ENCODE assay signal across 16 mouse cellular contexts in the genomic region with DNA sequence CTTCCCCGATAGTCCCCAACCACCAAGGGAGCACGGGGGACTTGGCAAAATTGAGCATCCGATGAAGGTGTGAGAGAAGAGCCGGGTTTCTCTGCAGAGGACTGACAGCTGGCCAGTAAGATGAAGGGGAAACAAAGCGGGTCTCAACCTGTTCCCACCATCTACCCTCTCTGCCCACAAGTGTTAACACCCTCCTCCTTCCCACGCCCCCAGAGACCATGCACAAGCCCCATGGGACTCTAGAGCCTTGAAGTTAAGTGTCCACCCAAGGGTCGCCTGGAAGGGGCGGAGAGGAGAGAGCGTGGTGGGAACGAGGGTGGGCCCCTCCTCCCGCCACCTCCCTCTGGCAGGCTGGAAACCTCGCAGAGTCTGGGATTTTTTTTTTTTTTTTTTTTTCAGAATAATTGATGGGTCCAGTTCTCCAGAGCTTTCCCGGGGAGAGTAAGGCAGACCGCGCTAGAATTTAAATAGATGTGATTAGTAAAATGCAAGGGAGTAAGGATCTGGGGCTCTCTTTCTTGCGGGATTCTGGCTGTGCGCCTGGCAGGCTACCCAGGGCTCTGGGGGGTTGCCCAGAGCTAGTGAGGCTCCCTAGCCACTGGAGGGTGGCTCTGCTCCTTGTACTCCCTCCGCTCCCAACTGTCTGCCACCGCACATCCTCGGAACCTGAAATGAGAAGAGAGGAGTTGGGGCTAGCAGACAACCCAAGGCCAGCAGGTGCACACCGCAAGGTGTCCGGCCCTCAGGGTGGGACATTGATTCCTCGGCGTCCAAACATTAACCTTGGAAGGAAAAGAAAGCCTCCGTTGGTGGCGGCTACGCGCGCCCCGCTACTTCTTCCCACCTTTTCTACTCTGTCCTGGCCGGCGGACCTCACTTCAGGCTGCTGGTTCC. TPM values are rescaled to one million over a fixed set of nuclear protein-coding genes. Genes with fewer than 3 reads are reported as not detected.
A peak's percentile ranks its signal among the peaks of the same experiment; 100 is the strongest.
DNase-seq lines count a peak whose midpoint lies in the region; ATAC-seq and TF ChIP-seq lines count a peak whose summit lies in the region.
"Had no signal": no experiment of that assay in that cellular context is flagged by ENCODE, and none has a peak within 500 bp of the region (broad histone marks: within the 10 kb centered on the region; RNA-seq: fewer than 3 reads in every experiment).

No protein-coding gene starts in this region.

- WGBS in forebrain, embryonic 12.5 days, result under 1% methylated on average over 32 of the region's 32 CpGs
- 2% methylated on average over 32 of the region's 32 CpGs for WGBS in hindbrain, postnatal 0 days
- WGBS in neural tube, embryonic 11.5 days, result under 1% methylated on average over 32 of the region's 32 CpGs
- under 1% methylated on average over 32 of the region's 32 CpGs for WGBS in intestine, postnatal 0 days

- H3K4me3 ChIP-seq in ES-E14 (ENCODE audit: insufficient read depth in 1 of 2, low read depth in 1 of 2, low read length in 2 of 2, poor library complexity in 1 of 2, severe bottlenecking in 1 of 2), result peak overlapping the region; percentile 39 to 41; a peak in 3 of 4 replicates
- no peak overlapping the region for H3K4me3 ChIP-seq in forebrain, embryonic 12.5 days (replicated peaks)
- H3K4me3 ChIP-seq in hindbrain, postnatal 0 days (ENCODE audit: low read length), result peak overlapping the region; percentile 18; the same call in 1 of the 2 replicates
- H3K4me3 ChIP-seq in neural tube, embryonic 11.5 days (ENCODE audit: low read depth, low read length), result peak overlapping the region; percentile 17; the same call in 1 of the 2 replicates
- no peak overlapping the region for H3K4me3 ChIP-seq in intestine, postnatal 0 days (ENCODE audit: low read depth, low read length)
- H3K4me3 ChIP-seq: erythroblast, embryonic 14.5 days; megakaryocyte, embryonic 14.5 days had no signal

- no peak overlapping the region for H3K27ac ChIP-seq in ES-E14 (ENCODE audit: insufficient read depth, low read depth, low read length, poor library complexity, severe bottlenecking)
- H3K27ac ChIP-seq in forebrain, embryonic 12.5 days, result no peak overlapping the region
- no peak overlapping the region for H3K27ac ChIP-seq in hindbrain, postnatal 0 days
- peak overlapping the region; percentile 30 for H3K27ac ChIP-seq in neural tube, embryonic 11.5 days (ENCODE audit: low read depth, low read length)
- no peak overlapping the region for H3K27ac ChIP-seq in intestine, postnatal 0 days (ENCODE audit: low read depth, low read length)
- H3K27ac ChIP-seq: kidney, postnatal 0 days; liver, embryonic 14.5 days had no signal

- no peak overlapping the region for H3K9ac ChIP-seq in ES-E14 (ENCODE audit: insufficient read depth, low read depth, low read length, poor library complexity, severe bottlenecking)
- H3K9ac ChIP-seq in forebrain, embryonic 12.5 days, result no peak overlapping the region
- no peak overlapping the region for H3K9ac ChIP-seq in hindbrain, postnatal 0 days (replicated peaks; ENCODE audit: low read length)
- H3K9ac ChIP-seq in neural tube, embryonic 11.5 days (ENCODE audit: low read length), result no peak overlapping the region
- no peak overlapping the region for H3K9ac ChIP-seq in intestine, postnatal 0 days (ENCODE audit: low read depth, low read length)
- H3K9ac ChIP-seq: liver, embryonic 14.5 days had no signal

- peaks cover 4 to 13% of the 10 kb centered on the region in 2 experiments; a peak in 3 of 4 replicates for H3K4me1 ChIP-seq in ES-E14 (ENCODE audit: control insufficient read depth in 2 of 2, insufficient read depth in 2 of 2, low read length in 2 of 2, poor library complexity in 1 of 2)
- peaks cover 15% of the 10 kb centered on the region for H3K4me1 ChIP-seq in forebrain, embryonic 12.5 days
- no peaks in the 10 kb centered on the region for H3K4me1 ChIP-seq in hindbrain, postnatal 0 days (ENCODE audit: insufficient read depth, low read length)
- H3K4me1 ChIP-seq in neural tube, embryonic 11.5 days (ENCODE audit: control insufficient read depth, insufficient read depth, low read length), result no peaks in the 10 kb centered on the region
- H3K4me1 ChIP-seq in intestine, postnatal 0 days (replicated peaks; ENCODE audit: control insufficient read depth, insufficient read depth, low read length), result no peaks in the 10 kb centered on the region
- H3K4me1 ChIP-seq: megakaryocyte, embryonic 14.5 days had no signal

- TF ChIP-seq CTCF in hindbrain, postnatal 0 days (IDR thresholded peaks at IDR 0.05; ENCODE audit: low read depth), result no peak
- TF ChIP-seq CTCF in intestine, postnatal 0 days (IDR thresholded peaks at IDR 0.05; ENCODE audit: low read depth), result no peak

- no peak for DNase-seq in ES-E14 (ENCODE audit: low read depth, low spot score)
- no peak for DNase-seq in hindbrain, postnatal 0 days (ENCODE audit: low spot score)
- peak; percentile 40 for DNase-seq in neural tube, embryonic 11.5 days (ENCODE audit: low spot score)
- DNase-seq in layer of hippocampus, adult 18-20 months (ENCODE audit: low spot score in 2 of 2), result no peak
- DNase-seq in lung, postnatal 14 days, result no peak
- DNase-seq: cerebellum, adult 9-11 months; thymus, adult 18-20 months had no signal

- in situ Hi-C loops in ES-E14 (cut with MboI; ENCODE audit: low sequenced_read_pairs in 2 of 2, unreplicated experiment in 2 of 2), result no loop called here

- 0 out of 2 replicates have a peak, but pooled peaks have one; percentile 36 for ATAC-seq in forebrain, embryonic 12.5 days (ENCODE audit: low FRiP score)
- peak; percentile 61 for ATAC-seq in hindbrain, postnatal 0 days
- ATAC-seq in neural tube, embryonic 11.5 days (ENCODE audit: insufficient read depth, low FRiP score, low TSS enrichment), result peak; percentile 43
- ATAC-seq in intestine, postnatal 0 days, result no peak
- ATAC-seq: CD4-positive, CD25-positive, alpha-beta regulatory T cell, adult 4 months had no signal

- peaks cover 87% of the 10 kb centered on the region for H3K27me3 ChIP-seq in forebrain, embryonic 12.5 days
- peaks cover 62% of the 10 kb centered on the region for H3K27me3 ChIP-seq in hindbrain, postnatal 0 days (ENCODE audit: insufficient read depth, low read length)
- H3K27me3 ChIP-seq in neural tube, embryonic 11.5 days (ENCODE audit: control insufficient read depth, insufficient read depth, low read length), result peaks cover 75% of the 10 kb centered on the region
- H3K27me3 ChIP-seq in intestine, postnatal 0 days (replicated peaks; ENCODE audit: control insufficient read depth, insufficient read depth, low read length), result peaks cover 59% of the 10 kb centered on the region

- peak overlapping the region; percentile 9; the same call in 1 of the 2 replicates for H3K4me2 ChIP-seq in forebrain, embryonic 12.5 days
- peak overlapping the region; percentile 47 for H3K4me2 ChIP-seq in hindbrain, postnatal 0 days (ENCODE audit: low read depth, low read length)
- H3K4me2 ChIP-seq in neural tube, embryonic 11.5 days (ENCODE audit: low read depth), result peak overlapping the region; percentile 29
- H3K4me2 ChIP-seq in intestine, postnatal 0 days (replicated peaks; ENCODE audit: low read depth), result no peak overlapping the region

- no peaks in the 10 kb centered on the region for H3K36me3 ChIP-seq in ES-E14 (ENCODE audit: control insufficient read depth, insufficient read depth, low read length, poor library complexity, severe bottlenecking)
- no peaks in the 10 kb centered on the region for H3K36me3 ChIP-seq in forebrain, embryonic 12.5 days (replicated peaks)
- no peaks in the 10 kb centered on the region for H3K36me3 ChIP-seq in hindbrain, postnatal 0 days (ENCODE audit: insufficient read depth, low read length)
- no peaks in the 10 kb centered on the region for H3K36me3 ChIP-seq in neural tube, embryonic 11.5 days (ENCODE audit: control insufficient read depth, insufficient read depth, low read length)
- H3K36me3 ChIP-seq in intestine, postnatal 0 days (ENCODE audit: control insufficient read depth, insufficient read depth), result no peaks in the 10 kb centered on the region

- H3K9me3 ChIP-seq in ES-E14 (ENCODE audit: control insufficient read depth, insufficient read depth, low read depth, low read length), result no peaks in the 10 kb centered on the region
- no peaks in the 10 kb centered on the region for H3K9me3 ChIP-seq in forebrain, embryonic 12.5 days
- H3K9me3 ChIP-seq in hindbrain, postnatal 0 days (ENCODE audit: low read length), result no peaks in the 10 kb centered on the region
- no peaks in the 10 kb centered on the region for H3K9me3 ChIP-seq in neural tube, embryonic 11.5 days (ENCODE audit: control insufficient read depth, low read length)
- H3K9me3 ChIP-seq in intestine, postnatal 0 days (ENCODE audit: control insufficient read depth), result no peaks in the 10 kb centered on the region
- H3K9me3 ChIP-seq: megakaryocyte, embryonic 14.5 days had no signal

TF ChIP-seq in ES-E14, 5 proteins besides CTCF, POLR2A, EP300 and RAD21:
- no peak for TF ChIP-seq HCFC1 (IDR thresholded peaks at IDR 0.05; ENCODE audit: borderline replicate concordance, insufficient read depth, low read length)
- TF ChIP-seq ZNF384 (IDR thresholded peaks at IDR 0.05; ENCODE audit: low read depth, low read length), result peak; percentile 84
- no peak for TF ChIP-seq CHD2 (IDR thresholded peaks at IDR 0.05; ENCODE audit: low read depth, low read length)
- no peak for TF ChIP-seq MAFK (IDR thresholded peaks at IDR 0.05; ENCODE audit: insufficient read depth, low read depth, low read length)

RNA-seq across cellular contexts. Expression of gene Pou4f2, which starts 9.3 kb away (rescaled TPM):
- 0.85 and 1.2 TPM in 2 replicates for total RNA-seq in ES-E14 (2012; rRNA removed)
- not detected in 2 replicates for polyA plus RNA-seq in forebrain, embryonic 12.5 days (2016; fragmentation: Nextera tagmentation; extraction: Ambion mirVana)
- 3.9 and 7.8 TPM in 2 replicates for total RNA-seq in hindbrain, postnatal 0 days (2014; rRNA removed)
- 2.7 and 3.3 TPM in 2 replicates for polyA plus RNA-seq in hindbrain, postnatal 0 days (2015; fragmentation: Nextera tagmentation; extraction: Ambion mirVana)
- 2.7 and 3.3 TPM in 2 replicates for polyA plus RNA-seq in neural tube, embryonic 11.5 days (2014; fragmentation: Nextera tagmentation; extraction: Ambion mirVana)
- total RNA-seq in layer of hippocampus, adult 18-20 months (2021), result not detected
- not detected in 2 replicates for polyA plus RNA-seq in intestine, postnatal 0 days (2015; fragmentation: Nextera tagmentation; extraction: Ambion mirVana)
- total RNA-seq: gastrocnemius, postnatal 4 days; heart, postnatal 25 days had no signal
- polyA plus RNA-seq: CD4-positive, CD25-positive, alpha-beta regulatory T cell, adult 4 months; erythroblast, embryonic 14.5 days; kidney, postnatal 0 days; liver, embryonic 14.5 days had no signal

Comparison
In these comparisons a context has a peak if more than half of its experiments do, and no peak if none do; other contexts are left out.
1. H3K4me3 ChIP-seq: peak in ES-E14 (2 of 2), hindbrain, postnatal 0 days (single experiment) and neural tube, embryonic 11.5 days (single experiment); none in forebrain, embryonic 12.5 days (single experiment) and intestine, postnatal 0 days (single experiment).